Mouse (Mus musculus) embryonic facial prominence, embryonic 12.5 days (tissue): ENCODE data around the gene Klc1. TPM values are rescaled to one million over a fixed set of nuclear protein-coding genes. Genes with fewer than 3 reads are reported as not detected.
"Not testable (repeated sequence)": the region's sequence is repeated elsewhere in the genome, so short reads cannot be mapped to it uniquely, and the experiment has no call there.

ENCODE experiments used
- ATAC-seq: fragments of 200-750 bp; cut with Nextera tagmentation; 2 replicates; pipeline ENCODE4 v1.8.0; 2017; ENCODE audit not compliant: insufficient number of reproducible peaks, insufficient read depth, low FRiP score, low TSS enrichment
- H3K27ac ChIP-seq: fragments of 300-500 bp; sonication (generic); 2 replicates; pipeline ENCODE4 v1.5.1; 2016; ENCODE audit warnings: mild to moderate bottlenecking
- H3K27me3 ChIP-seq: fragments of 300-500 bp; sonication (generic); 2 replicates; pipeline ENCODE4 v1.6.1; 2016; ENCODE audit warnings: mild to moderate bottlenecking, moderate library complexity
- H3K36me3 ChIP-seq: fragments of 300-500 bp; sonication (generic); 2 replicates; pipeline ENCODE4 v1.6.1; 2016; ENCODE audit warnings: mild to moderate bottlenecking
- H3K4me1 ChIP-seq: fragments of 300-500 bp; sonication (generic); 2 replicates; pipeline ENCODE4 v1.6.1; 2016
- H3K4me2 ChIP-seq: fragments of 300-500 bp; sonication (generic); replicated peaks from 2 replicates; pipeline ENCODE4 v1.6.1; 2016; ENCODE audit warnings: mild to moderate bottlenecking, moderate library complexity
- H3K4me3 ChIP-seq: fragments of 300-500 bp; sonication (generic); 2 replicates; pipeline ENCODE4 v1.5.1; 2016; ENCODE audit warnings: mild to moderate bottlenecking
- H3K9ac ChIP-seq: fragments of 300-500 bp; sonication (generic); 2 replicates; pipeline ENCODE4 v1.6.1; 2016; ENCODE audit warnings: mild to moderate bottlenecking, moderate library complexity
- H3K9me3 ChIP-seq: fragments of 300-500 bp; sonication (generic); 2 replicates; pipeline ENCODE4 v1.6.1; 2016; ENCODE audit warnings: mild to moderate bottlenecking, moderate library complexity
- WGBS: fragments of 180-500 bp; shearing (Covaris S2); methylation state at CpG from one replicate; pipeline ENCODE4 v1.1.7; 2016; 5-methylcytosine and 5-hydroxymethylcytosine counted together
- polyA plus RNA-seq: library from polyadenylated mRNA; unstranded; fragments of >200 nt; fragmentation: Nextera tagmentation; extraction: Ambion mirVana; gene quantifications from 2 replicates; pipeline ENCODE4 v1.2.1, GENCODE M21; 2016

Klc1 gene
- polyA plus RNA-seq = 149 and 157 TPM in 2 replicates

- H3K27ac ChIP-seq = peak within 1 kb of the TSS; percentile 90
- peaks cover 11% of the 10 kb centered on the region; the same call in 1 of the 2 replicates for H3K36me3 ChIP-seq
- peak within 1 kb of the TSS; percentile 98 for H3K4me2 ChIP-seq
- WGBS = under 1% methylated on average over 84 of the region's 85 CpGs
- peak within 1 kb of the TSS; percentile 95 for H3K9ac ChIP-seq
- ATAC-seq = peak; percentile 73
- H3K4me3 ChIP-seq = peak within 1 kb of the TSS; percentile 91
- H3K27me3 ChIP-seq = no peaks in the 10 kb centered on the region
- H3K4me1 ChIP-seq = peaks cover 23% of the 10 kb centered on the region
- H3K9me3 ChIP-seq = no peaks in the 10 kb centered on the region
Measured at GRCm38 (mm10) chr12:111758381-111759175, at the start of gene Klc1. Gene Klc1 (plus strand): TSS chr12:111758849.

GRCm38 (mm10) chr12:111710091-111710490, 48.6 kb upstream of the Klc1 start:
- no peak overlapping the region for H3K27ac ChIP-seq
- H3K4me2 ChIP-seq = no peak overlapping the region
- no peak overlapping the region for H3K9ac ChIP-seq
- H3K9me3 ChIP-seq = no peaks in the 10 kb centered on the region
- WGBS = 92% methylated on average over 10 of the region's 10 CpGs
- H3K4me3 ChIP-seq = no peak overlapping the region
- H3K4me1 ChIP-seq = peaks cover 23% of the 10 kb centered on the region
- peaks cover 36% of the 10 kb centered on the region for H3K36me3 ChIP-seq
- H3K27me3 ChIP-seq = no peaks in the 10 kb centered on the region
- ATAC-seq = no peak

GRCm38 (mm10) chr12:111712476-111712875, 46.2 kb upstream of the Klc1 start:
- under 1% methylated on average over 31 of the region's 33 CpGs for WGBS
- H3K9ac ChIP-seq = peak overlapping the region; percentile 98
- H3K4me1 ChIP-seq = peaks cover 17% of the 10 kb centered on the region
- peaks cover 41% of the 10 kb centered on the region for H3K36me3 ChIP-seq
- no peaks in the 10 kb centered on the region for H3K9me3 ChIP-seq
- H3K4me3 ChIP-seq = peak overlapping the region; percentile 98
- H3K27ac ChIP-seq = peak overlapping the region; percentile 87
- H3K4me2 ChIP-seq = peak overlapping the region; percentile 87
- no peaks in the 10 kb centered on the region for H3K27me3 ChIP-seq
- 0 out of 2 replicates have a peak, but pooled peaks have one; percentile 28 for ATAC-seq

GRCm38 (mm10) chr12:111713004-111713651, 45.5 kb upstream of the Klc1 start, which contains the start of the genes Bag5 and Apopt1:
Gene Bag5 (minus strand): TSS chr12:111713257.
Gene Apopt1 (plus strand): TSS chr12:111713261.
- H3K4me2 ChIP-seq = peak within 1 kb of the TSS; percentile 87
- H3K4me3 ChIP-seq = peak within 1 kb of the TSS; percentile 98
- peaks cover 35% of the 10 kb centered on the region for H3K36me3 ChIP-seq
- peaks cover 19% of the 10 kb centered on the region for H3K4me1 ChIP-seq
- no peaks in the 10 kb centered on the region for H3K27me3 ChIP-seq
- H3K9me3 ChIP-seq = no peaks in the 10 kb centered on the region
- peak within 1 kb of the TSS; percentile 98 for H3K9ac ChIP-seq
- peak within 1 kb of the TSS; percentile 87 for H3K27ac ChIP-seq
- under 1% methylated on average over 86 of the region's 86 CpGs for WGBS
- peak; percentile 90 for ATAC-seq

- H3K27ac ChIP-seq, ATAC-seq, H3K9me3 ChIP-seq, H3K27me3 ChIP-seq: not testable (repeated sequence)
- Histone ChIP-seq H3K9ac (peak overlapping the region; percentile 98; the same call in 1 of the 2 replicates), H3K4me2 (peak overlapping the region; percentile 87), H3K36me3 (peaks cover 28% of the 10 kb centered on the region), H3K4me1 (peaks cover 26% of the 10 kb centered on the region), H3K4me3 (peak overlapping the region; percentile 98)
- 80% methylated on average over 6 of the region's 6 CpGs for WGBS
Measured at GRCm38 (mm10) chr12:111713880-111714279, 44.8 kb upstream of the Klc1 start.

GRCm38 (mm10) chr12:111716505-111716904, 42.1 kb upstream of the Klc1 start:
- ATAC-seq = no peak
- no peak overlapping the region for H3K9ac ChIP-seq
- WGBS = 96% methylated on average over 7 of the region's 7 CpGs
- no peaks in the 10 kb centered on the region for H3K27me3 ChIP-seq
- no peak overlapping the region for H3K4me2 ChIP-seq
- peaks cover 23% of the 10 kb centered on the region for H3K4me1 ChIP-seq
- no peak overlapping the region for H3K27ac ChIP-seq
- H3K9me3 ChIP-seq = no peaks in the 10 kb centered on the region
- 0 out of 2 replicates have a peak, but pooled peaks cover 5% of the 10 kb centered on the region for H3K36me3 ChIP-seq
- H3K4me3 ChIP-seq = no peak overlapping the region

- H3K36me3 ChIP-seq = 0 out of 2 replicates have a peak, but pooled peaks cover 8% of the 10 kb centered on the region
- ATAC-seq = 0 out of 2 replicates have a peak, but pooled peaks have one; percentile 24
- peak overlapping the region; percentile 24; the same call in 1 of the 2 replicates for H3K4me2 ChIP-seq
- peaks cover 16% of the 10 kb centered on the region for H3K4me1 ChIP-seq
- 35% methylated on average over 8 of the region's 8 CpGs for WGBS
- H3K9ac ChIP-seq = no peak overlapping the region
- peak overlapping the region; percentile 74 for H3K27ac ChIP-seq
- no peaks in the 10 kb centered on the region for H3K9me3 ChIP-seq
- H3K27me3 ChIP-seq = no peaks in the 10 kb centered on the region
- H3K4me3 ChIP-seq = no peak overlapping the region
Measured at GRCm38 (mm10) chr12:111718656-111719055, 40.0 kb upstream of the Klc1 start.

- Histone ChIP-seq H3K27ac (no peak overlapping the region), H3K9me3 (no peaks in the 10 kb centered on the region), H3K36me3 (peaks cover 21% of the 10 kb centered on the region), H3K27me3 (no peaks in the 10 kb centered on the region), H3K4me1 (peaks cover 9% of the 10 kb centered on the region; the same call in 1 of the 2 replicates), H3K4me2 (no peak overlapping the region), H3K9ac (no peak overlapping the region), H3K4me3 (no peak overlapping the region)
- WGBS = 88% methylated on average over 4 of the region's 4 CpGs
- ATAC-seq = no peak
Measured at GRCm38 (mm10) chr12:111720222-111720621, 38.4 kb upstream of the Klc1 start.

- Histone ChIP-seq H3K27me3 (no peaks in the 10 kb centered on the region), H3K27ac (no peak overlapping the region), H3K4me3 (no peak overlapping the region), H3K36me3 (peaks cover 35% of the 10 kb centered on the region), H3K9ac (no peak overlapping the region), H3K4me2 (no peak overlapping the region), H3K9me3 (no peaks in the 10 kb centered on the region), H3K4me1 (peaks cover 9% of the 10 kb centered on the region; the same call in 1 of the 2 replicates)
- ATAC-seq = no peak
- WGBS = 75% methylated on average over 9 of the region's 9 CpGs
Measured at GRCm38 (mm10) chr12:111722654-111723053, 36.0 kb upstream of the Klc1 start.

- peak overlapping the region; percentile 51; the same call in 1 of the 2 replicates for H3K27ac ChIP-seq
Measured at GRCm38 (mm10) chr12:111724638-111725337, 33.9 kb upstream of the Klc1 start.

More at GRCm38 (mm10) chr12:111724638-111725337, 33.9 kb upstream of the Klc1 start:
- Histone ChIP-seq H3K4me2 (no peak overlapping the region), H3K4me3 (no peak overlapping the region), H3K9me3 (no peaks in the 10 kb centered on the region), H3K4me1 (no peaks in the 10 kb centered on the region), H3K36me3 (peaks cover 48% of the 10 kb centered on the region), H3K27me3 (no peaks in the 10 kb centered on the region), H3K9ac (0 out of 2 replicates have a peak overlapping the region, but pooled peaks have one; percentile 0)
- no peak for ATAC-seq
- 50% methylated on average over 6 of the region's 6 CpGs for WGBS
